Mouse (Mus musculus): ENCODE measurements at regions not wholly inside any gene's neighbourhood (a gene's known extent, or its start where the extent isn't known, plus 50 kb on each side); places are given as distances from the start of the nearest gene placed in this dataset.

GRCm38 (mm10) chr13:25989067-25989756 is 718.9 kb upstream of the Nrsn1 start:
- no peak for ATAC-seq (ENCODE audit: insufficient number of reproducible peaks, insufficient read depth, low FRiP score, low read depth)
- no peak overlapping the region for H3K4me3 ChIP-seq (ENCODE audit: low read depth, low read length)
- no peak overlapping the region for H3K27ac ChIP-seq (ENCODE audit: low read length)
- no peaks in the 10 kb centered on the region for H3K9me3 ChIP-seq (ENCODE audit: control insufficient read depth, low read depth, low read length)
- H3K4me2 ChIP-seq (replicated peaks; ENCODE audit: low read depth, low read length) = no peak overlapping the region
- 40% methylated on average over 5 of the region's 5 CpGs for WGBS
- no peaks in the 10 kb centered on the region for H3K36me3 ChIP-seq (ENCODE audit: control insufficient read depth, insufficient read depth, low read length)
- H3K4me1 ChIP-seq (ENCODE audit: control insufficient read depth, insufficient read depth, low read length) = no peaks in the 10 kb centered on the region
- no peak overlapping the region for H3K9ac ChIP-seq (replicated peaks; ENCODE audit: low read depth, low read length)
- H3K27me3 ChIP-seq (ENCODE audit: control insufficient read depth, insufficient read depth, low read length) = no peaks in the 10 kb centered on the region

- no peak overlapping the region for H3K4me2 ChIP-seq (replicated peaks; ENCODE audit: low read depth, low read length)
- no peaks in the 10 kb centered on the region for H3K36me3 ChIP-seq (ENCODE audit: control insufficient read depth, insufficient read depth, low read length)
- no peak overlapping the region for H3K4me3 ChIP-seq (ENCODE audit: low read depth, low read length)
- no peaks in the 10 kb centered on the region for H3K9me3 ChIP-seq (ENCODE audit: control insufficient read depth, low read depth, low read length)
- H3K27me3 ChIP-seq (ENCODE audit: control insufficient read depth, insufficient read depth, low read length) = no peaks in the 10 kb centered on the region
- 84% methylated on average over 1 of the region's 1 CpGs for WGBS
- no peak overlapping the region for H3K9ac ChIP-seq (replicated peaks; ENCODE audit: low read depth, low read length)
- no peaks in the 10 kb centered on the region for H3K4me1 ChIP-seq (ENCODE audit: control insufficient read depth, insufficient read depth, low read length)
- ATAC-seq (ENCODE audit: insufficient number of reproducible peaks, insufficient read depth, low FRiP score, low read depth) = no peak
- no peak overlapping the region for H3K27ac ChIP-seq (ENCODE audit: low read length)
Observed at GRCm38 (mm10) chr13:25984535-25984934, 714.2 kb upstream of the Nrsn1 start.

GRCm38 (mm10) chr13:25983659-25984058 is 713.4 kb upstream of the Nrsn1 start:
- Histone ChIP-seq H3K4me2 (replicated peaks; ENCODE audit: low read depth, low read length) (no peak overlapping the region), H3K9ac (replicated peaks; ENCODE audit: low read depth, low read length) (no peak overlapping the region), H3K9me3 (ENCODE audit: control insufficient read depth, low read depth, low read length) (no peaks in the 10 kb centered on the region), H3K27ac (ENCODE audit: low read length) (no peak overlapping the region), H3K4me1 (ENCODE audit: control insufficient read depth, insufficient read depth, low read length) (no peaks in the 10 kb centered on the region), H3K27me3 (ENCODE audit: control insufficient read depth, insufficient read depth, low read length) (no peaks in the 10 kb centered on the region), H3K4me3 (ENCODE audit: low read depth, low read length) (no peak overlapping the region), H3K36me3 (ENCODE audit: control insufficient read depth, insufficient read depth, low read length) (no peaks in the 10 kb centered on the region)
- ATAC-seq (ENCODE audit: insufficient number of reproducible peaks, insufficient read depth, low FRiP score, low read depth) = no peak
- WGBS = 67% methylated on average over 1 of the region's 1 CpGs

- H3K4me2 ChIP-seq (replicated peaks; ENCODE audit: low read depth, low read length) = no peak overlapping the region
- ATAC-seq (ENCODE audit: insufficient number of reproducible peaks, insufficient read depth, low FRiP score, low read depth) = no peak
Observed at GRCm38 (mm10) chr13:25978648-25979047, 708.3 kb upstream of the Nrsn1 start.

GRCm38 (mm10) chr13:25958592-25958991 is 688.3 kb upstream of the Nrsn1 start:
- Histone ChIP-seq H3K9ac (replicated peaks; ENCODE audit: low read depth, low read length) (no peak overlapping the region), H3K4me3 (ENCODE audit: low read depth, low read length) (no peak overlapping the region), H3K4me1 (ENCODE audit: control insufficient read depth, insufficient read depth, low read length) (no peaks in the 10 kb centered on the region; the same call in 1 of the 2 replicates), H3K9me3 (ENCODE audit: control insufficient read depth, low read depth, low read length) (no peaks in the 10 kb centered on the region), H3K36me3 (ENCODE audit: control insufficient read depth, insufficient read depth, low read length) (no peaks in the 10 kb centered on the region), H3K4me2 (replicated peaks; ENCODE audit: low read depth, low read length) (no peak overlapping the region), H3K27ac (ENCODE audit: low read length) (no peak overlapping the region), H3K27me3 (ENCODE audit: control insufficient read depth, insufficient read depth, low read length) (no peaks in the 10 kb centered on the region)
- ATAC-seq (ENCODE audit: insufficient number of reproducible peaks, insufficient read depth, low FRiP score, low read depth) = no peak

More at GRCm38 (mm10) chr13:25978648-25979047, 708.3 kb upstream of the Nrsn1 start:
- H3K27ac ChIP-seq (ENCODE audit: low read length) = no peak overlapping the region
- no peak overlapping the region for H3K9ac ChIP-seq (replicated peaks; ENCODE audit: low read depth, low read length)
- no peaks in the 10 kb centered on the region for H3K36me3 ChIP-seq (ENCODE audit: control insufficient read depth, insufficient read depth, low read length)
- WGBS = 81% methylated on average over 1 of the region's 1 CpGs
- H3K9me3 ChIP-seq (ENCODE audit: control insufficient read depth, low read depth, low read length) = no peaks in the 10 kb centered on the region
- no peak overlapping the region for H3K4me3 ChIP-seq (ENCODE audit: low read depth, low read length)
- no peaks in the 10 kb centered on the region for H3K27me3 ChIP-seq (ENCODE audit: control insufficient read depth, insufficient read depth, low read length)
- no peaks in the 10 kb centered on the region for H3K4me1 ChIP-seq (ENCODE audit: control insufficient read depth, insufficient read depth, low read length)

- Histone ChIP-seq H3K9me3 (ENCODE audit: control insufficient read depth, low read depth, low read length) (no peaks in the 10 kb centered on the region), H3K27ac (ENCODE audit: low read length) (no peak overlapping the region), H3K27me3 (ENCODE audit: control insufficient read depth, insufficient read depth, low read length) (no peaks in the 10 kb centered on the region), H3K4me3 (ENCODE audit: low read depth, low read length) (no peak overlapping the region), H3K9ac (replicated peaks; ENCODE audit: low read depth, low read length) (no peak overlapping the region), H3K4me1 (ENCODE audit: control insufficient read depth, insufficient read depth, low read length) (no peaks in the 10 kb centered on the region; the same call in 1 of the 2 replicates), H3K36me3 (ENCODE audit: control insufficient read depth, insufficient read depth, low read length) (no peaks in the 10 kb centered on the region), H3K4me2 (replicated peaks; ENCODE audit: low read depth, low read length) (no peak overlapping the region)
- 54% methylated on average over 4 of the region's 4 CpGs for WGBS
- no peak for ATAC-seq (ENCODE audit: insufficient number of reproducible peaks, insufficient read depth, low FRiP score, low read depth)
Observed at GRCm38 (mm10) chr13:25958153-25958466, 687.8 kb upstream of the Nrsn1 start.

GRCm38 (mm10) chr13:25957451-25958152 is 687.3 kb upstream of the Nrsn1 start:
- H3K9me3 ChIP-seq (ENCODE audit: control insufficient read depth, low read depth, low read length) = no peaks in the 10 kb centered on the region
- ATAC-seq (ENCODE audit: insufficient number of reproducible peaks, insufficient read depth, low FRiP score, low read depth) = no peak
- 46% methylated on average over 4 of the region's 4 CpGs for WGBS

GRCm38 (mm10) chr13:25937631-25938030 is 667.3 kb upstream of the Nrsn1 start:
- 59% methylated on average over 1 of the region's 1 CpGs for WGBS
- Histone ChIP-seq H3K4me1 (ENCODE audit: control insufficient read depth, insufficient read depth, low read length) (peaks cover 3% of the 10 kb centered on the region; the same call in 1 of the 2 replicates), H3K9ac (replicated peaks; ENCODE audit: low read depth, low read length) (no peak overlapping the region), H3K4me2 (replicated peaks; ENCODE audit: low read depth, low read length) (no peak overlapping the region), H3K27ac (ENCODE audit: low read length) (no peak overlapping the region), H3K4me3 (ENCODE audit: low read depth, low read length) (no peak overlapping the region), H3K27me3 (ENCODE audit: control insufficient read depth, insufficient read depth, low read length) (no peaks in the 10 kb centered on the region), H3K9me3 (ENCODE audit: control insufficient read depth, low read depth, low read length) (no peaks in the 10 kb centered on the region), H3K36me3 (ENCODE audit: control insufficient read depth, insufficient read depth, low read length) (no peaks in the 10 kb centered on the region)
- ATAC-seq (ENCODE audit: insufficient number of reproducible peaks, insufficient read depth, low FRiP score, low read depth) = no peak

More at GRCm38 (mm10) chr13:25957451-25958152, 687.3 kb upstream of the Nrsn1 start:
- H3K9ac ChIP-seq (replicated peaks; ENCODE audit: low read depth, low read length) = no peak overlapping the region
- H3K4me1 ChIP-seq (ENCODE audit: control insufficient read depth, insufficient read depth, low read length) = no peaks in the 10 kb centered on the region; the same call in 1 of the 2 replicates
- no peaks in the 10 kb centered on the region for H3K27me3 ChIP-seq (ENCODE audit: control insufficient read depth, insufficient read depth, low read length)
- H3K4me3 ChIP-seq (ENCODE audit: low read depth, low read length) = no peak overlapping the region
- no peaks in the 10 kb centered on the region for H3K36me3 ChIP-seq (ENCODE audit: control insufficient read depth, insufficient read depth, low read length)
- H3K27ac ChIP-seq (ENCODE audit: low read length) = no peak overlapping the region
- H3K4me2 ChIP-seq (replicated peaks; ENCODE audit: low read depth, low read length) = no peak overlapping the region

Data from stomach, embryonic 14.5 days (tissue).